In the genomic region with DNA sequence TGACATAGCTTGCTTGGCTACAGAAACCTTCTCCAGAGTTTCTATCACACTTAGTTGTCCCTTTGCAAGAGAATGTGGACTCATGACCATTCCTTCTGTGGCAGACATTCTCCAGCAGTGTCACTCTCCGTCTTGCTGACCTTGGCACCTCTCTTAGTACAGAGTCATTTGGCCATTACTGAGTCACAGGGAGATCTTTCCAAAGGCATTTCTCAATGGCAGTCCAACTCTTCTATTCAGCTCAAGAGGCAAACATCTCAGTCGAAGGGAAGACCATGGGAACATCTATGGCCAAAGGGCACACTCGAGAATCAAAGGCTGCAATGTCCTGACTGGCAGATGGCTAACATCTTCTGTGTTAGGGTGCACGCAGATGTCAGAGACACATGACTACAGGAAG, we compare ENCODE assay signal across 12 mouse cellular contexts.
"Had no signal": no experiment of that assay in that cellular context is flagged by ENCODE, and none has a peak within 500 bp of the region (broad histone marks: within the 10 kb centered on the region; RNA-seq: fewer than 3 reads in every experiment).

No protein-coding gene starts in this region.

- DNase-seq: gastrocnemius, postnatal 14 days; gastrocnemius, postnatal 36 days; heart, adult 18-20 months; heart, postnatal 14 days; heart, postnatal 36 days; kidney, adult 18-20 months; kidney, adult 8-10 months; kidney, postnatal 10 days; kidney, postnatal 4 days; liver; liver, embryonic 13.5 days; liver, postnatal 0 days had no signal
